Mouse (Mus musculus) C2C12 (cell line): ENCODE data around the gene Supt3.

Experiments used
- CEBPB ChIP-seq: IDR thresholded peaks from one replicate; pipeline ENCODE4 v1.6.1; 2011; ENCODE audit warnings: low read depth, mild to moderate bottlenecking, control low read depth, moderate library complexity
- CTCF ChIP-seq: IDR thresholded peaks from one replicate; pipeline ENCODE4 v1.5.1; 2011; ENCODE audit not compliant: control insufficient read depth, insufficient read depth, insufficient read length
- MAX ChIP-seq: IDR thresholded peaks from one replicate; pipeline ENCODE4 v1.6.1; 2011; ENCODE audit warnings: mild to moderate bottlenecking, control low read depth
- MYOD1 ChIP-seq: IDR thresholded peaks from one replicate; pipeline ENCODE4 v1.6.1; 2011; ENCODE audit warnings: low read depth; ENCODE audit not compliant: control insufficient read depth, insufficient read length
- MYOG ChIP-seq: IDR thresholded peaks from one replicate; pipeline ENCODE4 v1.6.1; 2011; ENCODE audit not compliant: control insufficient read depth, insufficient read length; ENCODE audit errors: extremely low read depth
- USF1 ChIP-seq: IDR thresholded peaks from one replicate; pipeline ENCODE4 v1.6.1; 2011; ENCODE audit warnings: low read depth, mild to moderate bottlenecking, control low read depth, moderate library complexity

- TF ChIP-seq MYOD1 (no peak), CTCF (no peak), MAX (no peak), USF1 (no peak), CEBPB (no peak), MYOG (no peak)
Measured at GRCm38 (mm10) chr17:44743780-44744179, 33.2 kb upstream of the Supt3 start.
